Mouse (Mus musculus) neural tube, embryonic 11.5 days (tissue): Measurements from ENCODE around the gene Rex1bd. TPM values are rescaled to one million over a fixed set of nuclear protein-coding genes. Genes with fewer than 3 reads are reported as not detected.

Experiments
- ATAC-seq: fragments of 200-750 bp; cut with Nextera tagmentation; 2 replicates; pipeline ENCODE4 v1.8.0; 2017; ENCODE audit warnings: moderate number of reproducible peaks, mild to moderate bottlenecking, moderate TSS enrichment, moderate library complexity; ENCODE audit not compliant: insufficient read depth, low FRiP score, low TSS enrichment
- DNase-seq: peaks from one replicate; pipeline ENCODE4 v3.0.0-alpha.2; 2015; ENCODE audit warnings: low spot score
- H3K27ac ChIP-seq: fragments of 300-500 bp; sonication (generic); 2 replicates; pipeline ENCODE4 v1.5.1; 2014; ENCODE audit warnings: low read depth, mild to moderate bottlenecking, low read length
- H3K27me3 ChIP-seq: fragments of 300-500 bp; sonication (generic); 2 replicates; pipeline ENCODE4 v1.6.1; 2014; ENCODE audit warnings: mild to moderate bottlenecking, low read length, mixed read lengths; ENCODE audit not compliant: control insufficient read depth, insufficient read depth
- H3K36me3 ChIP-seq: fragments of 300-500 bp; sonication (generic); 2 replicates; pipeline ENCODE4 v1.6.1; 2014; ENCODE audit warnings: mild to moderate bottlenecking, low read length, moderate library complexity, mixed read lengths; ENCODE audit not compliant: control insufficient read depth, insufficient read depth
- H3K4me1 ChIP-seq: fragments of 300-500 bp; sonication (generic); 2 replicates; pipeline ENCODE4 v1.6.1; 2014; ENCODE audit warnings: low read length, mixed read lengths; ENCODE audit not compliant: control insufficient read depth, insufficient read depth
- H3K4me2 ChIP-seq: fragments of 300-500 bp; sonication (generic); 2 replicates; pipeline ENCODE4 v1.6.1; 2014; ENCODE audit warnings: low read depth, mild to moderate bottlenecking, moderate library complexity
- H3K4me3 ChIP-seq: fragments of 300-500 bp; sonication (generic); 2 replicates; pipeline ENCODE4 v1.5.1; 2014; ENCODE audit warnings: low read depth, low read length
- H3K9ac ChIP-seq: fragments of 300-500 bp; sonication (generic); 2 replicates; pipeline ENCODE4 v1.6.1; 2014; ENCODE audit warnings: mild to moderate bottlenecking, low read length
- H3K9me3 ChIP-seq: fragments of 300-500 bp; sonication (generic); 2 replicates; pipeline ENCODE4 v1.6.1; 2016; ENCODE audit warnings: low read length; ENCODE audit not compliant: control insufficient read depth
- WGBS: fragments of 180-500 bp; shearing (Covaris S2); extraction: QIAGEN DNeasy Blood & Tissue Kit; methylation state at CpG from one replicate; pipeline ENCODE4 v1.1.7; 2014; 5-methylcytosine and 5-hydroxymethylcytosine counted together
- polyA plus RNA-seq: library from polyadenylated mRNA; unstranded; fragments of >200 nt; fragmentation: Nextera tagmentation; extraction: Ambion mirVana; gene quantifications from 2 replicates; pipeline ENCODE4 v1.2.1, GENCODE M21; 2014

Rex1bd gene
- polyA plus RNA-seq, 1 experiment from 2014 or later, result 118 TPM

DNA sequence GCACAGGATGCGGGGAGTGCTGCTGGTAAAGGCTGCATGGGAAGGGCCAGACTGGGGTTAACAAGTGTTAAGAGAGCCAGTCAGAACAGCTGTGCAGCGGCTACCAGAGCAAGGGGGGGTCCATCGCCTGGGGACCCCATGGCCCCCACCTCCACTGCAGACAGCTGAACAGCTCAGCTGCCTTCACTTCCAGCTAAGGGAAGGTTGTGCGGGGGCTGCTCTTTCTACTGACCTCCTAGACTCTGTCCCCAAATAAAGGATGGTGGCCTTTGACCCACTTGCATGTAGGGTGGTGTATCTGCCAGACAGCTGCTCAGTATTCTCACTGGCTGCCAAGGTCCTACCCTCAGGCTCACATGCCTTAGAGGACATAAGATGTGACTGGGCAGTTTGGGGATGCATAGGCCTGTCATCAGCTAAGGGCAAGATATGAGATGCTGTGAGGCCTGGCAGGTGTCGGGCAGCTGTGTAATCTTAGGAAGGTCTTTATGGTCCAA lies 39.3 kb downstream of the Rex1bd start:
- ATAC-seq, result no peak
- no peak overlapping the region for H3K27ac ChIP-seq
- no peak for DNase-seq

GRCm38 (mm10) chr8:70466771-70467170 lies 39.8 kb downstream of the Rex1bd start:
- Histone ChIP-seq H3K27ac (no peak overlapping the region), H3K9ac (no peak overlapping the region), H3K27me3 (no peaks in the 10 kb centered on the region), H3K9me3 (no peaks in the 10 kb centered on the region), H3K4me3 (no peak overlapping the region), H3K4me2 (no peak overlapping the region), H3K36me3 (no peaks in the 10 kb centered on the region), H3K4me1 (0 out of 2 replicates have a peak, but pooled peaks cover 8% of the 10 kb centered on the region)
- DNase-seq (no peak), ATAC-seq (no peak)
- WGBS, result 77% methylated on average over 11 of the region's 11 CpGs

More for the DNA sequence above, 39.3 kb downstream of the Rex1bd start:
- Histone ChIP-seq H3K4me3 (no peak overlapping the region), H3K9me3 (no peaks in the 10 kb centered on the region), H3K36me3 (no peaks in the 10 kb centered on the region), H3K27me3 (no peaks in the 10 kb centered on the region), H3K9ac (no peak overlapping the region), H3K4me2 (no peak overlapping the region), H3K4me1 (0 out of 2 replicates have a peak, but pooled peaks cover 8% of the 10 kb centered on the region)
- 68% methylated on average over 5 of the region's 5 CpGs for WGBS

- no peak overlapping the region for H3K4me3 ChIP-seq
- H3K9me3 ChIP-seq, result no peaks in the 10 kb centered on the region
- no peaks in the 10 kb centered on the region for H3K36me3 ChIP-seq
- no peak for ATAC-seq
- no peak overlapping the region for H3K4me2 ChIP-seq
- no peak overlapping the region for H3K27ac ChIP-seq
- H3K9ac ChIP-seq, result no peak overlapping the region
- no peak for DNase-seq
- H3K4me1 ChIP-seq, result 0 out of 2 replicates have a peak, but pooled peaks cover 8% of the 10 kb centered on the region
- 86% methylated on average over 4 of the region's 4 CpGs for WGBS
- no peaks in the 10 kb centered on the region for H3K27me3 ChIP-seq
These were observed 40.2 kb downstream of the Rex1bd start for GRCm38 (mm10) chr8:70466305-70466704.

DNA sequence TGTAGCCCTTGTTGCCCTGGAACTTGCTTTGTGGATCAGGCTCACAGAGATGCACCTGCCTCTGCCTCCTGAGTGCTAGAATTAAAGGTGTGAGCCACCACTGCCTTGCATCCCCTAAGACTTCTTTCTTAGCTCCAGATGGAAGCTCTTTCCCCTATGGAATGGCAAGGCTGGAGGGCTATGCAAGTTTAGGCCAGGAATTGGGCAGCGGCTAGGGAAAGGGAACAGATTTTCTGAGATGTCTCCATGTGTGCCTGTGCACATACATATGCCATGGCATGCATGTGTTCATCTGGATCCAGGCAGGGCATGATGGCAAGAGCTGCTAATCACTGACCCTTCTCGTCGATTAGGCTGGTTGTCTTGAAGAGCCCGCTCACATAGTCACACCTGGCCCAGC lies 40.9 kb downstream of the Rex1bd start:
- ATAC-seq (no peak), DNase-seq (no peak)
- Histone ChIP-seq H3K9ac (no peak overlapping the region), H3K27ac (no peak overlapping the region), H3K9me3 (no peaks in the 10 kb centered on the region), H3K36me3 (no peaks in the 10 kb centered on the region), H3K4me3 (no peak overlapping the region), H3K27me3 (no peaks in the 10 kb centered on the region), H3K4me2 (no peak overlapping the region), H3K4me1 (0 out of 2 replicates have a peak, but pooled peaks cover 8% of the 10 kb centered on the region)
- 93% methylated on average over 4 of the region's 4 CpGs for WGBS

DNA sequence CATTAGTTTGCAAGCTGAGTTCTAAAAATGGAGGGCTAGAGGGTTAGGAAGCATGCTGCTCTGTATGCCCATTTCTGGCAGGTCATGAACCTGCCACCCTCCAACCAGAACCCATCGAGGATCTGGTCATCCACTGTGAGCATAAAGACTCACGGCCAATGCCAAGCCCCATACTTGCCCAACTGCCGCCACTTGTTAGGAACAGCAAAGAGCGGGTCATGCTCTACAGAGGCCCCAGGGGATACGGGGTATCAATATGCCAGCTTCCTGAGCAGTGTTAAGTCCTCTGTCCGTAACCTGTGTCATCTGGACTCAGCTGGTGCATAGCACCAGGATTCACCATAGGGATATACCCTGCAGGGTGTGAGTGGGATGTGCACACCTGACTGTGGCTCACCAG lies 42.4 kb downstream of the Rex1bd start:
- H3K9me3 ChIP-seq, result no peaks in the 10 kb centered on the region
- H3K27ac ChIP-seq, result no peak overlapping the region
- H3K4me1 ChIP-seq, result 0 out of 2 replicates have a peak, but pooled peaks cover 5% of the 10 kb centered on the region
- no peak overlapping the region for H3K4me3 ChIP-seq
- 90% methylated on average over 6 of the region's 6 CpGs for WGBS
- H3K4me2 ChIP-seq, result no peak overlapping the region
- DNase-seq, result no peak
- ATAC-seq, result no peak
- H3K36me3 ChIP-seq, result no peaks in the 10 kb centered on the region
- no peaks in the 10 kb centered on the region for H3K27me3 ChIP-seq
- H3K9ac ChIP-seq, result no peak overlapping the region

DNA sequence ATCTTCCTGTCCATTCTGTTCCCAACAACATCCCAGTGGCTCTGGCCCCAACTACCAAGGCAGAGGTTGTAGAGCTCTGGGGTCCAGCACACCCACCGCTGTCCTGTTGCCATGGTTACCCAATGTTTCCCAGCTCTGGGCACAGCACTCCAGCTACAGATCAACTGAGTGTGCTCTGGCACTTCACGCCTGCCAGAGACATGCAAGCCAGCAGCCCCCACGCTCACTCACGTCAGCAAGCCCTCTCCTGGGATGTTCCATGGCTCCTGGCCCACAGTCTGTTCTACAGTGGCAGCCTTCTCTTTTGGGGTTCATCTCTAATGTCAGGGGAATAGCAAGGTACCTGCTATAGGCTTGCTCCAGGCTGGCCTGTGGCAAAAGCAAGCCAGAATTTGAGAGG lies 43.2 kb downstream of the Rex1bd start:
- Histone ChIP-seq H3K4me2 (no peak overlapping the region), H3K27ac (no peak overlapping the region)
- WGBS, result 75% methylated on average over 4 of the region's 4 CpGs

DNA sequence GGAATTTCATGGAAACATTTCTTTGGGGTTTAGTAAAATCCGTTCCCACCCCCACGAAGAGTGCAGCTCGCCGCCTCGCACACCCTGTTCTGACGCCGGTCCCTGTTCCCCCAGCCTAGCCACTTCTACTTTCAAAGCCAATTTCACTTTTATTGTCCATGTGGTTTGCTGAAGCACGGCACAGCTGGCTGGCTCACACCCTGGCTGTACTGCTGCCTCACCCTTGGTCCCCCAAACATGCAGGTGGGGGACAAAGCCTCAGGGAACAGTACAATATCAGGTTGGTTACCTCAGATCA lies 44.1 kb downstream of the Rex1bd start:
- no peak overlapping the region for H3K9ac ChIP-seq
- H3K27me3 ChIP-seq, result no peaks in the 10 kb centered on the region
- no peak overlapping the region for H3K4me3 ChIP-seq
- ATAC-seq (no peak), DNase-seq (no peak)
- H3K36me3 ChIP-seq, result no peaks in the 10 kb centered on the region
- H3K27ac ChIP-seq, result no peak overlapping the region
- H3K4me2 ChIP-seq, result no peak overlapping the region
- 79% methylated on average over 8 of the region's 8 CpGs for WGBS
- 0 out of 2 replicates have a peak, but pooled peaks cover 5% of the 10 kb centered on the region for H3K4me1 ChIP-seq
- no peaks in the 10 kb centered on the region for H3K9me3 ChIP-seq

More for the DNA sequence above, 43.2 kb downstream of the Rex1bd start:
- Histone ChIP-seq H3K4me1 (0 out of 2 replicates have a peak, but pooled peaks cover 5% of the 10 kb centered on the region), H3K9ac (no peak overlapping the region), H3K4me3 (no peak overlapping the region), H3K36me3 (no peaks in the 10 kb centered on the region), H3K27me3 (no peaks in the 10 kb centered on the region), H3K9me3 (no peaks in the 10 kb centered on the region)
- DNase-seq (no peak), ATAC-seq (no peak)

DNA sequence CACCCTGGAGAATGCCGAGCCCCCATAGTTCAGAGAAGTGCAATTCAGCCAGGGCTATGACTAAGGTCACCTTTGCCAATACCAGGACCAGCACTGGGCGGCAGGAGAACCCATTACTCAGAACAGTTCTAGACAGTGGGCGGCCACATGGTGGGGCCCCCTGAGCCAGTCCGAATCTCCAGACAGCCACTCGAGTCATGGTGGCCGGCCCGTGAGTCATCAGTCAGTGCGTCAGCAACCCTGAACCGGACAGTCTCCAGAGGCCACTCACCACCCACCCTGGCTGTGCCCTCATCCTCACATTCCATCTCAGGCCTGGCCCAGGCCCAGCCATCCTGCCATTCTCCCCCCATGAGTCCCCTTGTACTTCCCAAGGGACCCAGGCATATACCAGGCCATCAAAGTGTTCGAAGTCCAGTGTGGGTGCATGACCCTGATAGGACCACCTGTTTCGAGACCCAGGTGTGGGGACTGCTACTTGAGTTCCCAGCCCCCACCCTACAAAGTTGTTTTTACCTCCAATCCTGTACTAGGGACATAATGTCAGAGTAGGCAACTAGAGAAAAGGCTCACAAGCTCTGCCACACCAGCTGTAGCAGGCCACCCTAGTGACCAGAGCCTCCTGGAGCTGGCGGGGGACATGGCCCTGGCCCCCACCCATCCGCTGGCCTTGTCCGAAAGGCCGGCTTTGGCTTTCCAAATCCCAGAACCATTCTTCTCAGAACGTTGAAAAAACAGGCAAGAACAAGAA lies 44.6 kb downstream of the Rex1bd start:
- no peak overlapping the region for H3K4me2 ChIP-seq
- no peaks in the 10 kb centered on the region for H3K9me3 ChIP-seq
- no peak overlapping the region for H3K9ac ChIP-seq
- H3K36me3 ChIP-seq, result no peaks in the 10 kb centered on the region
- H3K4me3 ChIP-seq, result no peak overlapping the region
- DNase-seq (no peak), ATAC-seq (no peak)
- no peaks in the 10 kb centered on the region for H3K27me3 ChIP-seq
- no peak overlapping the region for H3K27ac ChIP-seq
- WGBS, result 88% methylated on average over 16 of the region's 16 CpGs
- H3K4me1 ChIP-seq, result 0 out of 2 replicates have a peak, but pooled peaks cover under 1% of the 10 kb centered on the region

DNA sequence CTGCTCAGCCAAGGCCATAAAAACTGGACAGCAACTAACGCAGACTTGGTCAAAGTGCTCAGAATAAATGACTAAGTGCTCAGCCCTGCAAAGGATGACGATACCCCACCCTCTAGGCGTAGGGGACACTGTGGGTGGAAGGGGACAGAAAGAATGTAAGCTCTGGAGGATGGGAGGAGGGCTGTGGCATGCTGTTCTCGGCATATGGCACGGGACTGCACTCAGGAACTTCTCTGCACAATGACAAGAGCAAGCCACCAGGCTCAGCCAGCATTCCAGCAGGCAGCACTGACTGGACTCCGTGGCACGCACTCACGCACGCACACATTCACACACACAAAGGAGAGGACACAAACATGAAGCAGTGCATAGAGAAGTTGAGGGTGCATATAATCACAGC lies 45.9 kb downstream of the Rex1bd start:
- no peaks in the 10 kb centered on the region for H3K27me3 ChIP-seq
- no peak overlapping the region for H3K27ac ChIP-seq
- H3K9ac ChIP-seq, result no peak overlapping the region
- H3K36me3 ChIP-seq, result no peaks in the 10 kb centered on the region
- 78% methylated on average over 9 of the region's 9 CpGs for WGBS
- no peaks in the 10 kb centered on the region for H3K9me3 ChIP-seq
- DNase-seq, result no peak
- H3K4me3 ChIP-seq, result no peak overlapping the region
- no peaks in the 10 kb centered on the region for H3K4me1 ChIP-seq
- no peak for ATAC-seq
- H3K4me2 ChIP-seq, result no peak overlapping the region
